Mouse (Mus musculus): ENCODE data around the gene Smagp.

Gene Smagp

DNA sequence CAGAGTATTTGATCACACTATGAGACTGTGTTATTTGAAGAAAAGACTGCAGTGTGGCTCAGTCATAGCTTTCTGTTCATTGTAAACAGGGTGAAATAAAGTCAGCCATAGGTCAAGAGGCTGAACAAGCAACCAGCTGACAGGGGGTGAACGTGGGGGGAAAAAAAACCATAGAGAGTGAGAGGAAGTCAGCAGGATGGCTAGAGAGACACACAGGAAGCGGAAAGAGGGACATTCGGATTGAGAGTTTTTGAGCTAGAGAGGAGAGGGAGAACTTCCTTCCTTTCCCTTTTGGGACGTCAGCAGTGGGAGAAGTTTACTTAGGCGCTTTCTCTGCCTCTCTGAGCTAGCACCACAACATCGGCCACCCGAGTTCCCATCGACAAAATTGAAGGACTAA lies 46.3 kb downstream of the Smagp start:
- no peak for DNase-seq (ENCODE audit: low spot score)

DNA sequence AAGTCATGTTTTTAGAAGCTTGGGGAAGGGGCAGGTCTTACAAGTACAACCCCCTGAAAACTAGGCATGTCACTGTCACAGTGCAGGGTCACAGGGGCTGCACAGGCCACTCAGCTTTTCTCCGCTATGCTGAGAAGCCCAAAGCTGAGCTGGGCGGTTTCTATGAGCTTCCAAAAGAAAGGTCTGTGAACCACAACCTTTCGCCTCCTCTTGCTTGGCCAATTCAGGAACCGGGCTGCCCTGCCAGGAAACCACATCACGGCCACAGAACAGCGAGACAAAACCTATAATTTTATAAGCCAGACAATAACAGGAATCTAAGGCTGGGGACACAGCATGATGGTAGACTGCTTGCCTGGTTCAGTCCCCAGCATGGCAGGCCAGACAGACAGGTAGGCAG lies 48.4 kb downstream of the Smagp start:
- no peak for DNase-seq (ENCODE audit: low spot score)

DNA sequence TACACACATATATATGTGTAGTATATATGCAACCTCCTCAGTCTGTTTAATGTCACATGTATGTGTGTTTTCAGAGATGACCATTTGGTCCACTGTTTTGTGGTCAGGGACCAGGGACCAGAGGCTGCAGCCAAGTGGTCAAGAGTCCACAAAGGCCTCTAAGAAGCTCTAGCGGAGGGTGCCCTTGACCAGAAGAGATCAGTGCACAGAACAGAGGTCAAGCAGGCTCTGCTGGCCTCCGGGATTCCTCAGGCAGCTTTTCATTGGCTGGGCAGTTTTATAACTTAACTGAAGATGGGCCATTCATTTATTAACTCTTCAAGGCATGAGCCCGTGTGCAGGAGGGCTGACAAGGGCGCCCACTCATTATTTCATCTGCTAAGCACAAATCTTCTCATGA lies 49.6 kb downstream of the Smagp start:
- DNase-seq (ENCODE audit: low spot score), result no peak

DNA sequence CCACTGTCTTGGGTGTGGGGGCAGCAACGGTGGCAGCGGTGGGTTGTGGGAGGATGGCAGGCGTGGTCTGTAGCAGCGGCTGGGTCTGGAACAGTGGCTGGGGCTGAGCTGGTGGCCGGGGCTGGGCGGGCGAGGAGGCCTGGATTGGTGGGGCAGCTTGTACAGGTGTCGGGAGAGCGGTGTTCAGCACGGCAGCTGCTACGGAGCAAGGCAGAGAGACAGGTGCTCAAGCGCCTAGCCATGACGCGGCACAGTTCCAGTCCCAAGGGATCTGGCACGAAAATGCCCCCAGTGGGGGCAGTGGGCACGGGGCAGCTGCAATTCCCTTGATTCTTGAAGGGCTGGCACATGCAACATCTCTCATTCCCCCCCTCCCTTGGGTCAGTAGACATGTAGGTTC lies 50.8 kb downstream of the Smagp start:
- no peak for DNase-seq (ENCODE audit: low spot score)

DNA sequence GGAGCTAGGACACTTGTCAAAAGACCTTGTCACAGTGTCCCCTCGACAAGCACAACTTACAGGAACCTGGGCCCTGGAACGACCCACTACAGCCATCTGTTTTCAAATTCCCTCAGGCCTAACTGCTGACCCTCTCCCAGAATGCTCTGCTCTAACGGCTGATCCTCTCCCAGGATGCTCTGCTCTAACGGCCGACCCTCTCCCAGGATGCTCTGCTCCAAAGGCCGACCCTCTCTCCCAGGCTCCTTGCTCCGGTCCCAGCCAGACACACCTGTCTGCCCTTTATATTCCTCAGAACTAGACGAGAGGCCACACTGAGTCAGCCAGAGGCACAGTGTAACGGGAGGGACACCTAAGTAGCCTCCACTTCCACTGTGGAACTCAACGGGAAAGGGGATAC lies 56.6 kb downstream of the Smagp start:
- no peak for DNase-seq (ENCODE audit: low spot score)

DNA sequence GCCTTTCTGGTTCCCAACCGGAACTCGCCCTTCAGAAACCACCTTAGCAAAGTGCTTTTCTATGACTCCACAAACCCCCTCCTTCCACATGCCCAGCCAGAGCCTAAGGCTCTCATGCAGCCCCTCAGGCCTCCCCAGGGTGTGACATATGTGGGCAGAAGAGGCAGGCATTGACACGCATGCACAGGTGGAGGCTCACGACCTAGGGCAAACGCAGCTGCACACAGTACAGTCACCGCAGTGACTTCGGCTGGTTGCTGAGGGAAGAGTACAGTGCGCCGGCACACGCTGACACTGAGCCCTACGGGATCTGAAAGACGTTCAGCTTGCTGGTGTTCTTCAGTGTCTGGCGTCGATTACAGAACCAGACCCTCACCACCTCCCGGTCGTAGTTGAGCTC lies 58.8 kb downstream of the Smagp start:
- DNase-seq (ENCODE audit: low spot score), result no peak

DNA sequence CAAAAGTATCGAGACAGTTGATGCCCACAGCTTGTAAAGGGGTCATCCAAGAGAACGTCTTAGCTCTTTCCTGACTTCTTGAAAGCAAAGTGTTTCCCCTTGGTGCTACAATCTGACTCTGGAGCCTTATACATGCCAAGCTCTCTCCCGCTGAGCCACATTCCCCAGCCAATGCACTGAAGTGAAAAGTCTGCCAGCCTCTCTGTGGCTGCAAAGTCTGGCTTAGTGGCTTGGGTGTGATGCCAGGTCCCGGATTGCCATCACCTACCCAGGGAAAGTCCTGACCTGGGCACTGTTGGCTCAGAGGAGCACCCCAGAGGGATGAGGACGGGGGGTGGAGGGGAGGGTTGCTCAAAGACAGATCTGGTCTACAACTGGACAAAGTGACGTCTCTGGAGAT lies 59.9 kb downstream of the Smagp start:
- DNase-seq (ENCODE audit: low spot score), result no peak

DNA sequence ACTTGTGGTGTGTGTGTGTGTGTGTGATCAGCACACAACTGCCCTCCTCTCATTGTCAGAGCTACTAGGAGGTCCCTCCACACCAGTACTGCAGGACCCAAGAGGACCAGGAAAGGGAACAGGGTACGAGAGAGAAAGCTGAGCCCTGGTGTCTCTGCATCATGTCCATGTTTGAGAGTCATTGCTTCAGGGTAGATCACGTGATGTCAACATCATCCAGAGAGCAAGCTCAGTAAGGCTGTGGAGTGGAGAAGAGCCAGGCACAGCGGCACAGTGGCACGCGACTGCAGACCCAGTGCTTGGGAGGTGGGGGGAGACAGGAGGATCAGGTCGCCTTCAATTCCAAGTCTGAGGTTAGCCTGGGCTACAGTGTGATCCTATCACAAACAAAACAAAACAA lies 60.3 kb downstream of the Smagp start:
- no peak for DNase-seq (ENCODE audit: low spot score)

DNA sequence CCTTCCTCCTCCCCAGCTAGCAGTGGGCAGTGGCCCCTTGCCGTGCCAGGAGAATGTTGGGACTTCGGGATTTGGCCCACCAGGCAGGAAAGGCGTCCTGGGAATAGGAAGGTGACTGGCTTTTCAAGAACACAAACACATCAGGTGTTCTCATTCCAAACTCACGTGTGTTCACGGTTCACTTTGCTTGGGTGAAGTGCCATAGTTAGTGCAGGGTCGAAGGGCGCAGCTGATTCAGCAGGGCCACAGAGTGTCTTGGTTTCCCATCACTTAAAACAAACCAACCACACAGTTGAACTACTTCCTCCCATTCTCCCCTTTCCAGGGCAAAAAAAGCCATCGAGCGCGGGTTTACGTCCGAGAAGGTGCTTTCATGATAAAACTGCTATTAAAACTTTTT lies 61.4 kb downstream of the Smagp start:
- no peak for DNase-seq (ENCODE audit: low spot score)

DNA sequence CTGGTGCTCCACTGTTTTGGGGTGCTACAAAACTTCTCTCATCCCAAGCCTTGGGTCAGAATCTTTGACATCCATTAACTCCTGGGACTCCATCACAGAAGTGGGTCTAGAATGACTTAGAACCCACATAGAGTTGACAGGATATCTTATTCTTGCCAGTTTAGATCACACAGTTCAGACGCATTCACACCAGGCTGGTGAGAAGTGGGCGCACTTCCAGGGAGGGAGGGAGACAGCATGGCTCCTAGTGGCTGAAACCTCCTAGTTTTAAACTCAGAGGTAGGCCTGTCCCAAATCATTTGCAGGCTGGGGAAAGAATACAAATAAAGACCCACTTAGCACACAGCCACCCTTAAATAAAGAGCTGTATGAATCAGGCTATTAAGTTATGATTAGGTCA lies 62.4 kb downstream of the Smagp start:
- DNase-seq (ENCODE audit: low spot score), result no peak

DNA sequence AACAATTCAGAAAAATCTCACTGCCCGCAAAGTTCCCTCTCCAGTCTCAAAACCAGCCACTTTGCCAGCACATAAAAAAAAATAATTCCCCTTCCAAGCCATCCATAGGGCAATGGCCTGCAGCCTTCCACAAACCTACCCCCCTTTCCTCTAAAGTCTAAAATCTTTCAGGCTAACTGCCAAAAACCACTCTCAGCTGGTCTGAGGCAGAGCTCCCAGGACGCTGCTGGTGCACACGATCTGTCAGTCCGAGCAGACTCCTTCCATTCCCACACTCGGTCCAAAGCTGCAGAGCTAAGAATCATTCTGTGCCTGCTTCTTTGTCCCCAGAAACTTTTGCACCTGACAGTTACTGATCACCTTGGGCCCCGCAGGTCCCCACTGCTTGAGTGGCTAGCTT lies 62.8 kb downstream of the Smagp start:
- DNase-seq (ENCODE audit: low spot score), result no peak

Data from ovary, adult 18-20 months (tissue).